Mouse (Mus musculus): Measurements from ENCODE around the gene Rhbdf2. TPM values are rescaled to one million over a fixed set of nuclear protein-coding genes. Genes with fewer than 3 reads are reported as not detected.

Gene Rhbdf2
- polyA plus RNA-seq, 1 experiment from 2014 or later, result 5.8 TPM

DNA sequence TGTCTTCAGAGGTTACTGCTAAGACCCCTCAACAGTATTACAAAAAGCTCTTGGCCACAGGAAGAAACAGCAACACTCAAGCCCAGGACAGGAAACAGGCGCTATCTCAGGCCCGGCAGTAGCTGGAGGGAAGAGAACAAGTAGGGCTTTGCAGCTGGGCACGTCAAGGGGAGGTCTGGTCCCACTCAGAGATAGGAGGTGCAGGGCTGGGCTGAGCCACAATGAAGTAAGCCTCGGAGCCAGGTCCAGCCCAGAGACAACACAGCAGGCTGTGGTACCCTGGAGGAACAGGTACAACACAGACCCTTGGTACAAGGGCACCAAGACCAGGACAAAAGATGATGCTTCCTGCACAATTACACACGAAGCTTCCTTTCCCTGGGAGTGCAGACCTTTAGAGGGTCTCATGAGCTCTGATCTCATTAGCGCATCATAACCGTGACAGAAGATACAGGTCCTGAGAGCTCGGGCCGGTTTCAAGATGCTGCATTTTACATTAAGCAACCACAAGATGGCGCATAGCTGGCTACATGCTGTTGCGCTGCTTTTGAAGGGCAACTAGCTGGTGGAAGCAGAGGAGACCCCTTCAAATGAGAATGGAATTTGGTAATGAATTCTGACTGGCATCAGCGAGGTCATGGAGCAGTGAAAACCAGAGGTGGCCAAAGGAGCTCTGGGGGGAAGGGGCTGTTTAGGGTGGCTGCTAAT lies 72.5 kb downstream of the Rhbdf2 start:
- Histone ChIP-seq H3K9me3 (replicated peaks) (no peaks in the 10 kb centered on the region), H3K36me3 (peaks cover 8% of the 10 kb centered on the region; the same call in 1 of the 2 replicates), H3K4me3 (replicated peaks) (no peak overlapping the region), H3K9ac (no peak overlapping the region), H3K27me3 (no peaks in the 10 kb centered on the region), H3K4me2 (peak overlapping the region; percentile 9; the same call in 1 of the 2 replicates), H3K27ac (peak overlapping the region; percentile 35), H3K4me1 (replicated peaks) (peaks cover 100% of the 10 kb centered on the region)
- no peak for DNase-seq
- no peak for ATAC-seq (ENCODE audit: low read depth)
- WGBS (ENCODE audit: insufficient replicate concordance), result 23% methylated on average over 12 of the region's 12 CpGs

DNA sequence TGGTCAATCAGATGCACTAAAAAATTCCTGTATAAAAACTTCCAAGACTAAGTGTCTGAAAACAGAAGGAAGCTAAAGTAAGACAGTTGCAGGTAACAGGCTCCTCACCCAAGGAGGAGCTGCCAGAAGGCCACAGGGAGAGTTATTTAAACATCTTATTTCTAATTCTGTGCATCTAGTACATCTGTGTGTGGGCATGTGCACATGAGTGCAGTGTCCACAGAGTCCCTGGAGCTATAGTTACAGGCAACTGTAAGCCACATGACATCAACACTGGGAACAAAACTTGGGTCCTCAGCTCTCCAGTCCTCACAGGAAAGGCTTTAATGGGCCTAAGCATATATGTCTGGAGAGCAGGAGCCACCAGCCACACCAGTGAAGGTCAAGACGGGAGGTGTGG lies 74.6 kb downstream of the Rhbdf2 start:
- Histone ChIP-seq H3K9ac (0 out of 2 replicates have a peak overlapping the region, but pooled peaks have one; percentile 73), H3K27me3 (no peaks in the 10 kb centered on the region), H3K4me3 (replicated peaks) (no peak overlapping the region), H3K9me3 (replicated peaks) (no peaks in the 10 kb centered on the region), H3K4me2 (no peak overlapping the region), H3K36me3 (peaks cover 26% of the 10 kb centered on the region), H3K27ac (peak overlapping the region; percentile 94), H3K4me1 (replicated peaks) (peaks cover 100% of the 10 kb centered on the region)
- 89% methylated on average over 1 of the region's 1 CpGs for WGBS (ENCODE audit: insufficient replicate concordance)
- DNase-seq (no peak), ATAC-seq (ENCODE audit: low read depth) (no peak)

DNA sequence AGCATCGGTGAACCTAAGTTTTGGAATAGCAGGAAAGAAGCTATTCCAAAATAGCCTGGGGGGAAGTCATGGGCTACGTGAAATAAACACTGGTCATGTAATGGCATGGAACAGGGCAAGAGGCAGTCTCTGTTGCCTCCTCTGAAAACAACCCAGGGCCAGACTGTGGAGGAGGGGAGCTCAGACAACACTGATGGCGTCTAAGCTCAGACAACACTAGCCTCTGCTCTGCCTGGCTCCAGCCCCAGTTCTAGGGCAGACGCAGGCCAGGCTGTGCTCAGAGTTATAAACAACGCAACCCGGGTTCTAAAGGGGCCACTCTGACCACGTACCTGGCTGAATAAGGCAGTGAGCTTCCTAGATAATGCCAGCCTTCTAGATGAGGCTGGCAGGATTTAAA lies 76.1 kb downstream of the Rhbdf2 start:
- DNase-seq, result no peak
- H3K27ac ChIP-seq, result peak overlapping the region; percentile 94
- no peak for ATAC-seq (ENCODE audit: low read depth)

DNA sequence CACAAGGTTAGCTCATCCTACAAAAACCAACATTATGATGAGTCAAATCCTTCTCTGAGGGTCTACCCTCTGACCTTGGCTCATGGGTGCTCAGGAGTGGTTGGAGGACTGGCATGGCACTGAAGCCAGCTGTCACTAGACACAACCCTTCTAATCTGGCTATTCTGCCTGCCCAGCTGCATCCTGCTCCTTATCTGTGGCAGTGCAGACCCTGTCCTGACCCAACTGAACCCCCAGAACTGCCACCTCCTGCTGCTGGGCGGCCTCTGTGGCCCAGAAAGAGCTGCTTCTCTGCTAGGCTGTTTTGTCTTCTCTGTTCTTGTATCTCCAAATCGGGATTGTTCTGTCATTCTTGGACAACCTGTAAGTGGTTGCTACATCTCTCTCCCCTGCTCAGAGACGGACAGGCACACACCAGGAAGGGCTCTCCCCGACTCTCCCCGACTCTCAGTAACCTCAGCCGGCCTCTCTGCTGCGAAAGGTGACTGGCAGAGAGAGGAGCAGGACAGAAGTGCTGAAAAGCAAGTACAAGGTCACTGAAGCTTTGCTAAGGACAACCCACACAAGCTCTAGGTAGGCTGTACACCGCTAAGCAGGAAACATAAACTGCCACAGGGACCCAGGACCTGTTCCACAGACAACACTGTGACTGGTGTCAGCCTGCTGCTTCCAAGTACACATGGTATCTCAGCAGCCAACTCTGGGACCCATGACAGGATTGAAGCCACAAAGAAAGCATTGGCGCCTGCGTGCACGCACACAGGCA lies 77.4 kb downstream of the Rhbdf2 start:
- H3K4me1 ChIP-seq (replicated peaks), result peaks cover 86% of the 10 kb centered on the region
- H3K9me3 ChIP-seq (replicated peaks), result no peaks in the 10 kb centered on the region
- peak overlapping the region; percentile 70 for H3K4me2 ChIP-seq
- H3K27me3 ChIP-seq, result no peaks in the 10 kb centered on the region
- H3K27ac ChIP-seq, result peak overlapping the region; percentile 94
- WGBS (ENCODE audit: insufficient replicate concordance), result 32% methylated on average over 11 of the region's 11 CpGs
- H3K4me3 ChIP-seq (replicated peaks), result peak overlapping the region; percentile 42
- peak; percentile 75 for DNase-seq
- peak overlapping the region; percentile 73 for H3K9ac ChIP-seq
- peaks cover 54% of the 10 kb centered on the region for H3K36me3 ChIP-seq
- ATAC-seq (ENCODE audit: low read depth), result peak; percentile 89

More for the DNA sequence above, 76.1 kb downstream of the Rhbdf2 start:
- peak overlapping the region; percentile 70 for H3K4me2 ChIP-seq
- H3K9ac ChIP-seq, result peak overlapping the region; percentile 73
- peaks cover 99% of the 10 kb centered on the region for H3K4me1 ChIP-seq (replicated peaks)
- no peaks in the 10 kb centered on the region for H3K27me3 ChIP-seq
- peaks cover 41% of the 10 kb centered on the region for H3K36me3 ChIP-seq
- H3K9me3 ChIP-seq (replicated peaks), result no peaks in the 10 kb centered on the region
- 0 out of 2 replicates have a peak overlapping the region, but pooled peaks have one; percentile 6 for H3K4me3 ChIP-seq (replicated peaks)
- 48% methylated on average over 7 of the region's 7 CpGs for WGBS (ENCODE audit: insufficient replicate concordance)

DNA sequence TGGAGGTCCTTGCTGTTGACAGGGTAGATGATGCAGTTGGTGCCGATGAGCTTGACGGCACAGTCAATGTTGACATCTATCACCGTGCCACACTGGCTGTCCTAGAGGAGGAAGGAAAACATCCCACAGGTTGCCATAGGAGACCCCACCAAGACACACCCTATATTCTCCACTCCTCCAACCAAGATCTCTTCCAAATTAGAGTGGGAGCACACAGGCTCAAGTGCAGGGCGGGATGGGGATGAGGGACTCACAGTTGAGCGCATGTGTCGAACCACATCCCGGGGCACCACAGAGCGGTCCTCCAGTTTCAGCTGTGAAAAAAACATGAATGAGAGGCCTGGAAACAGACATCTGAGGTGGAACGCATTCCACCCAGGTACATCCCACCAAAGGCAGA lies 78.0 kb downstream of the Rhbdf2 start:
- Histone ChIP-seq H3K4me1 (replicated peaks) (peaks cover 80% of the 10 kb centered on the region), H3K4me2 (peak overlapping the region; percentile 70), H3K9ac (peak overlapping the region; percentile 73), H3K9me3 (replicated peaks) (no peaks in the 10 kb centered on the region), H3K36me3 (peaks cover 60% of the 10 kb centered on the region), H3K4me3 (replicated peaks) (peak overlapping the region; percentile 42), H3K27me3 (no peaks in the 10 kb centered on the region), H3K27ac (peak overlapping the region; percentile 94)
- WGBS (ENCODE audit: insufficient replicate concordance), result 83% methylated on average over 9 of the region's 9 CpGs
- ATAC-seq (ENCODE audit: low read depth) (no peak), DNase-seq (no peak)

Other genes starting within 250 kb of the Rhbdf2 start
- 1.1 and 1.4 TPM in 2 replicates for gene Rnf157, start 214.0 kb downstream of the Rhbdf2 start, polyA plus RNA-seq (2015; fragmentation: Nextera tagmentation; extraction: Ambion mirVana)
- gene Ubald2, start 192.9 kb downstream of the Rhbdf2 start, polyA plus RNA-seq (2015; fragmentation: Nextera tagmentation; extraction: Ambion mirVana), result 28.2 and 33.0 TPM in 2 replicates
- gene Qrich2, start 160.8 kb downstream of the Rhbdf2 start, polyA plus RNA-seq (2015; fragmentation: Nextera tagmentation; extraction: Ambion mirVana), result not detected in 2 replicates
- gene Prpsap1, start 132.8 kb downstream of the Rhbdf2 start, polyA plus RNA-seq (2015; fragmentation: Nextera tagmentation; extraction: Ambion mirVana), result 59.3 and 62.7 TPM in 2 replicates
- 28.5 and 32.7 TPM in 2 replicates for gene Sphk1, start 96.1 kb downstream of the Rhbdf2 start, polyA plus RNA-seq (2015; fragmentation: Nextera tagmentation; extraction: Ambion mirVana)
- 17.5 and 22.1 TPM in 2 replicates for gene Ube2o, start 45.6 kb downstream of the Rhbdf2 start, polyA plus RNA-seq (2015; fragmentation: Nextera tagmentation; extraction: Ambion mirVana)
- gene Aanat, start 40.6 kb downstream of the Rhbdf2 start, polyA plus RNA-seq (2015; fragmentation: Nextera tagmentation; extraction: Ambion mirVana), result not detected in 2 replicates
- gene Prcd, start 26.5 kb upstream of the Rhbdf2 start, polyA plus RNA-seq (2015; fragmentation: Nextera tagmentation; extraction: Ambion mirVana), result 0.31 and 0.33 TPM in 2 replicates
- gene Cygb, start 27.3 kb upstream of the Rhbdf2 start, polyA plus RNA-seq (2015; fragmentation: Nextera tagmentation; extraction: Ambion mirVana), result 0.60 and 0.70 TPM in 2 replicates
- not detected in 2 replicates for gene St6galnac1, start 148.5 kb upstream of the Rhbdf2 start, polyA plus RNA-seq (2015; fragmentation: Nextera tagmentation; extraction: Ambion mirVana)
- gene Mxra7, start 201.0 kb upstream of the Rhbdf2 start, polyA plus RNA-seq (2015; fragmentation: Nextera tagmentation; extraction: Ambion mirVana), result 2.0 and 2.5 TPM in 2 replicates
- gene Mettl23, start 216.3 kb upstream of the Rhbdf2 start, polyA plus RNA-seq (2015; fragmentation: Nextera tagmentation; extraction: Ambion mirVana), result 44.2 and 47.0 TPM in 2 replicates
- 38.1 and 40.1 TPM in 2 replicates for gene Jmjd6, start 216.4 kb upstream of the Rhbdf2 start, polyA plus RNA-seq (2015; fragmentation: Nextera tagmentation; extraction: Ambion mirVana)
- 10.4 and 11.8 TPM in 2 replicates for gene Mfsd11, start 225.4 kb upstream of the Rhbdf2 start, polyA plus RNA-seq (2015; fragmentation: Nextera tagmentation; extraction: Ambion mirVana)
- gene Srsf2, start 226.1 kb upstream of the Rhbdf2 start, polyA plus RNA-seq (2015; fragmentation: Nextera tagmentation; extraction: Ambion mirVana), result 543 and 573 TPM in 2 replicates

All from liver, embryonic 13.5 days (tissue).